Mouse (Mus musculus): Measurements from ENCODE around the gene Sbp.
"Not testable (repeated sequence)": the region's sequence is repeated elsewhere in the genome, so short reads cannot be mapped to it uniquely, and the experiment has no call there.

The Sbp gene

DNA sequence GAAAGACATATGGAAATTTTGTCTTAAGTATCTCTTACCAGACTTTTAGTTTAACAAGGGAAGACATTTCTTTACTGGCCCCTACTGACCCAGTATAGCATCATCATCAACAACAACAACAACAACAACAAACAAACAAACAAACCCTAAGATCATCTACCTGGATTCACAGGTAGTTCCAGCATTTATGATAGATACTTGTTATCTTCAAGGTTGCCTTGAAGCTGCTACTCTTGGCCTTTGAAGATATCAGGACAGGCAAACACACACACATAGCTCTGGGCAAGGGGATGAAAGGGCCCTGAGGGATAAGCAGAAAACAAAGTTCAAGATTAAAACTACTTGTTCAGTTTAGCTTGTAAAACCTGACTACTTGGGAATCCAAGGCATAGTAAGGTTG lies at the start of gene Sbp:
Sbp (plus strand) TSS at position 301 of the 400 bp plus-strand sequence.
- no peak for DNase-seq (ENCODE audit: low spot score)

- not testable (repeated sequence) for DNase-seq (ENCODE audit: low spot score)
These were observed 24.3 kb upstream of the Sbp start, which contains the start of gene Dcpp3 for GRCm38 (mm10) chr17:23917158-23917557. Gene Dcpp3 (plus strand): TSS chr17:23917458.

DNA sequence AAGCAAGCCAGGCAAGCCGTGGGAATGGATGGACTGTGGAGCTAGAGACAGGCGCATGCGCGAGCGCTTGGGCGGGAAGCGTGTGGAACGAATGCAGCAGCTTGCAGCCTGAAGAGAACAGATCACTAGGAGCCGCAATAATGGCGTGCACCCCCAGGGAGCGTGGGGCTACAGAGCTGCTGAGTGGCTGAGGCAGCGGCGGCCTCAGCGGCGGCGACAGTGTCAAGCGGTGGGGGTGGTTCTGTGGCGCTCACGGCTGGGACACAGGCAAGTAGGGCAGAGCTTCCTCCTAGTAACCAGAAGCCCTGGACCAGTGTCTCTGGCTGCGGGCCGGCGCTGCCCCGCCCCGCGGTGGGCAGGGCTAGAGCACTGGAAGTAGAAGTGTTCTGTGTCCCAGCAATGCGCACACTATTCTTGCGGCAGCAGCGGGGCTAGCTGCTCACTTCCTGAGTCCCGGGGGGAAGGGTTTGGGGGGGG lies 16.9 kb upstream of the Sbp start:
- DNase-seq (ENCODE audit: low spot score), result peak; percentile 80

GRCm38 (mm10) chr17:23925090-23925493 lies 16.4 kb upstream of the Sbp start:
- DNase-seq (ENCODE audit: low spot score), result peak; percentile 49

GRCm38 (mm10) chr17:23931157-23931556 lies 10.3 kb upstream of the Sbp start:
- no peak for DNase-seq (ENCODE audit: low spot score)

DNA sequence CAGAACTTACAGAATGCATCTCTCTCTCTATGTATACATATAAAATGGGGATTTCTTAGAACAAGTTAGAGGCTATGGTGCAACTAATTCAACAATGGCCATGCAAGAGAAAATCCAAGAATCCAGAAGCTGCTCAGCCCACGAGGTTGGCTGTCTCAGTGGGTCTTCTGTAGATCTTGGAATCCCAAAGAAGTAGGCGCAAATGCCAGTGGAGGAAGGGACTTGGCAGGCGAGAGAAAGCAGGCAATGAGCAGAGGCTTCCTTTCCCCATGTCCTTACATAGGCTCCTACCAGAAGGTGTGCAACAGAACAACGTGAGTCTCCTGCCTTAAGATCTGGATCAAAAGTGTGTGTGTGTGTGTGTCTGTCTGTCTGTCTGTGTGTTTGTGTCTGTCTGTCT lies 6.0 kb downstream of the Sbp start:
- not testable (repeated sequence) for DNase-seq (ENCODE audit: low spot score)

DNA sequence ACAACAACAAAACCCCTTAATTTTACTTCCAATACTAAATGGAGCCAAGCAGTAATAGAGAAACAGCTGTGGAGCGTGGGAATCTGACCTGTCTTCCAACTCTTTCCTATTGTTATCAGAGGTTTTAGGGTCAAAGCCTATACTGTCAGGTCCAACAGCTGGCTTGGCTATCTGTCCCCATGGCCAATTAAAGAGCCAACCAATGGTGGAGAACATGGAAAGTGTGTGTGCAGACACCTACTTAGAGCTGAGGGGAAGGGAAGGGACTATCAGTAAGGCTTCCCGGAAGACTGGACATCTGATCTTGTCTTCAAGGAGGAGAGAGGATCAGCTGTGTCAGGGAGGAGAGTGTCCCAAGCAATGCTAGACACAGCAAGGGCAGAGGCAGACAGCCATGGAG lies 7.6 kb downstream of the Sbp start:
- no peak for DNase-seq (ENCODE audit: low spot score)

GRCm38 (mm10) chr17:23950828-23951227 lies 9.4 kb downstream of the Sbp start:
- not testable (repeated sequence) for DNase-seq (ENCODE audit: low spot score)

DNA sequence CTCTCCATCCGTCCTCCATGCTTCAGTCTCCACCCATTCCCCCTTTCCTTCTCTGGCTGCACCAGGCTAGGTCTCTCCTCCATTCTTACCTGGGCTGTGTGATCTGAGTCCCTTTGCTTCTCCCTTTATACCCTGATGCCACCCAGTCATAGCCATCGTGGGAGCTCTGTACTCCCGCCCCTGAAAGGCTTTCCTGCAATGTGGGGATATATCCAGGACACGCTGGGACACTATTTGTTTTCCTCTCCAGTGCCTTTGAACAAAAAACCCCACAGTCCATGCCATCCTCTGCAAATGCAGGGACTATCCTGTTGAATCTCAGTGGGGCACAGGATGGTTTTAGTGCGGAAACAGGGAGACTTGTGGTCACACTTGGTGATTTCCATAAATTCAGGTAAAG lies 13.7 kb downstream of the Sbp start, which contains the start of gene Sbpl:
Sbpl (minus strand) TSS at position 101 of the 400 bp plus-strand sequence.
- DNase-seq (ENCODE audit: low spot score), result no peak

DNA sequence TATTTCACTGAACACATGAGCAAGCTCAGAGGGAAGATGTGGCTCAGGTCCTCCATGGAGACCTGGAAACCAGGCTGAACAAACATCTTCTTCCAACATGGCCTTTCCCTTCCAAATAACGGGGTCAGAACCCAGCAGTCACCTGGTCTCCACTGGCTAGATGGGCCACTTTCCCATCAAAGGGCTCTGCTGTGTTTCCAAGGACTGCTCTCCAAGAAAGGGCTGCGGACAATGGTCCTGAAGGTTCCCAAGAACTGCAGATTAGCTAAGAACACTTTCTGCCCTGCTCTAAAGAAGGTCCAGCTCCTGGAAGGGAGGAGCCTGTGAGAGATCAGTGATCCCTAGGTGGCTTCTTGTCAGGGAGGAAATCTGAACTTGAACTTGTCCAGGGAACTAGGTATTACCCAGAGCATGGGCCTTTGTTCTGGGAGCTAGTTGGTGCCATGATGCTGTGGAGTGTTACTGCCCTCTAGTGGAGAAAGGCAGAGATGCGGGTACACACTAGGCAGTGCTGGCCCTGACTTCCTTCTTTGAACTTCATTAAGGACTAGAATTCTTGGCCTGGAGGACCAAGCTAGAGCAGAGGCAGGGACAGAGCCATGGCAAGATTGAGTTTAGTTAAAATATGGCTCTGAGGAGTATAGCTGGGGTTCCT lies 18.7 kb downstream of the Sbp start:
- DNase-seq (ENCODE audit: low spot score), result peak; percentile 59

GRCm38 (mm10) chr17:23961573-23962122 lies 20.2 kb downstream of the Sbp start:
- DNase-seq (ENCODE audit: low spot score), result no peak

DNA sequence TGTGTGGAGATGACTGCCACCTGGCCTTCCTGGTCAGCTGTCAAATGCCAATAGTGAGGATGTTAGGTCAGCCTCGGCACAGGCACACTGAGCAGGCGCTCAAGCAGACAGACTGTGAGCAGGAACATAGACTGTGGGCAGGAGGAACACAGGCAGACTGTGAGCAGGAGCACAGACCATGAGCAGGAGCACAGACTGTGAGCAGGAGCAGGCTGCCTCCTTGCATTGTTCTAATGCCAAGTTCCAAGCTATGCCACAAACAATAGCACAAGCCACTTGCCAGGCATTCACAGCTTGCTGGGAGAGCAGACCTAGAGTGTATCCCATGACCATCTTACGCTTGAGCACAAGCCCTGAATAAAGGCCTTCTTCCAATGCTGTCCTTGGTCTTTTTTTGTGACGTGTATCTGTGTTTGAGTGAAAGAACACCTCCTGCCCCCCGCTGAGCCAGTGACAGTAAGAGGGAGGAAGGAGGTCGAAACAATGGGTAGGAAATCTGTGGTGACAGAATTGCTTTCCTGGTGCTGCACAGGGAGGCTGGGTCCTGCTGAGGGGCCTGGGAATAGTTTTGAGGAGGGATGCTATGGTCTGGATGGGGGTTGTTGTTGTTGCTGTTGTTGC lies 24.4 kb downstream of the Sbp start:
- DNase-seq (ENCODE audit: low spot score), result no peak

DNA sequence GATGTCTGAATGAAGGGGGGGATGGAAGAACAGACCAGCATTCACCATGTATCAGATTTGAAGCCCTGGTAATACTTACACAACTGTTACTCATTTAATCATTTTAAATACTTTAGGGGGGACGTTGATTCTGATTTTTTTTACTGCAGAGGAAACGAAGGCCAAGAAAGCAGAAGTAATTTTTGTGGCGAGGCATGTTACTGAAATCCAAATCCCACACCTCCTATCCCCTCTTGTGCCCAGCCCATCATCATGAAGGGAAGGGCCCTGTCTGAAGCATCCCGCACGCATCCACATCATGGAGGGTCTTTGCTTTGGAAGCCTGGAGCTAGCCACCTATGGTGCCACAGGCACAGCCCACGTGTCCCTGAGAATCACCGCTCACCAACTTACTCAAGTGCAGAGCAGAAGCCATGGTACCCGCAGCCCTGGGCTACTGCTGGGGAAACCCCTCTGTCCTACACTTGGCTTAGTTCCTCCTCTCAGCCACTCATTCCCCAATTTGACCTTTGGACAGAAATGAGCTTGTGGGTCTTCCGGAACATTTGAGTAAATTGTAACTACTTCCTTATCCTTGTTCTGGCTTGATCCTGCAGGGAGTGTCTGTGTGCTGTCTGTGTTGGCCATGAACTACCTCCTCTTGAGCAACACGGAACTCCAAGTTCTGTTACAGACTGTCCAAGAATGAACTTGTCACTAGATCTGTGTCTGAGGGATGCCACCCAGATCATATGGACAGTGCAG lies 25.4 kb downstream of the Sbp start:
- no peak for DNase-seq (ENCODE audit: low spot score)

DNA sequence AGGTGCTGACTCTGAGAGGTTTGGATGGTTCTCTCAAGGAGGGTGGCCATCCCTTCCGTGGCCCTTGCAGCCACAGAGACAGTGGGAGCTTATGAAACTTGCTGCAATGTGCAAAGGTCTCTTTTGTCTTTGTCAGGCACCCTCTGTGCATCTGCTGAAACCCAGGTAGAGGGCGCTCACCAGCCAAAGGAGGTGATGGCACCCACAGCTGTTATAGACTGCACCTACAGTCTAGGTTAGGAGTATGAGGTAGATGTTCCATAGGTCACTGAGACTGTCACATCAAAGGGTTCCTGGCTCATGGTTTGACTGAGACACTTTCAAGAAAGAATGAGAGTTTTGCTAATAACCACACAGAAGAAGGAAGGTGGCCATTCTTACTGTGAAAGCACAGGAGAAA lies 27.3 kb downstream of the Sbp start:
- DNase-seq (ENCODE audit: low spot score), result no peak

- peak; percentile 49 for DNase-seq (ENCODE audit: low spot score)
These were observed 27.8 kb downstream of the Sbp start for GRCm38 (mm10) chr17:23969231-23969630.

GRCm38 (mm10) chr17:23971315-23971714 lies 29.8 kb downstream of the Sbp start:
- DNase-seq (ENCODE audit: low spot score), result no peak

DNA sequence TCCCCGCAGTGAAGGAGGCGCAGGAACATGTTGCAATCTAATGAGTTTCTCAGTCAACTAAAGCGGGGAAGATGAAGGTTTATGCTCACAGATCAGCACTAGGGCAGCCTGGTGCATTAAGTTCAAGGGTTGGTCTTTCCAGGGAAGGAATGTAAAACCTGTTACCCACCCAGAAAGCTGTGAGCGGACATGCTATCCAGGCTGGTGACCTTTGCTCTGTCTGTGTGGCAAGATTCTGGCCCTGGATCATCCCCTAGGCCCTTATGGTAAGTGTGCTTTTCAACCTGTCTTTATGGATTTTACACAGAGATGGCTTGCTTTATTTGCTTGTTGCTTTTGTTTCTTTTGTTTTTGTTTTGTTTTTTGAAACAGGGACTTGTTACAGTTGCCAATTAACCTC lies 35.2 kb downstream of the Sbp start:
- DNase-seq (ENCODE audit: low spot score), result no peak

DNA sequence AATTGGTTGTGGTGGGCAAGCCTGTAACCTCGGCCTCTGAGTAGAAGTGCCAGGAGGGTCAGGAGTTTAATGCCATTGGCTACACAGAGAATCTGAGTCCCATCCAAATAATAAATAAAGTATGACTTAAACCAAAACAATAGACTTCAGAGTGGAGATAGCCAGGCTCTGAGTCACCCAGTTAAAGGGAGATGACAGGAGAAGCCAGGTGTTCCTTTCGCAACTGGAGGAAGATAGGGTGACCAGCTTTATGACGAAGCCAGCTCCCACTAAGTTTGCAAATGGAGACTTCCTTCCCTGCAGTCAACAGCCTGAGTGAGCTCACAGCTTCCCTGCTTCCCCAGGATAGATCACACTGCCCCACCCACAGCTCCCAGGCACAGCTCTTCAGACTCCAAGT lies 38.0 kb downstream of the Sbp start:
- DNase-seq (ENCODE audit: low spot score), result no peak

- DNase-seq (ENCODE audit: low spot score), result no peak
These were observed 38.9 kb downstream of the Sbp start, which contains the start of gene Prss30 for GRCm38 (mm10) chr17:23980297-23980909. Gene Prss30 (minus strand): TSS chr17:23980566.

DNA sequence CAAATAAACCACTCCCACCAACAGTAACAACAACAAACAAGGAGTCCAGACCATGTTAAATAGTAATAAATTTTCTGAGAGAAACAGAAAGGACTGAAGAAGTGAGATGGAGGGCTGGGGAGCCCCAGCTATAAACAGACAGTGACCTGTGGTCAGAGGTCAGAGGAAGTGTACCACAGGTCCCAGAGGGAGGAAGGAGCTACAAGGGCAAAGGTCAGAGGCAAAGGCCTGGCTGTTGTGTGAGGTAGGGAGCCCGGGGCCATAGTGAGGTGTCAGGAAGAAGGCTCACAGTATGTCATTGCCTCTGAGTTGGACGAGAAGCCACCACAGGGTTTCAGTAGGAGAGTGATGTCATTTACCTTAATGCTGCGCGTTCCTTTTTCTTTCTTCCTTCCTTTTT lies 41.4 kb downstream of the Sbp start:
- DNase-seq (ENCODE audit: low spot score), result no peak

DNA sequence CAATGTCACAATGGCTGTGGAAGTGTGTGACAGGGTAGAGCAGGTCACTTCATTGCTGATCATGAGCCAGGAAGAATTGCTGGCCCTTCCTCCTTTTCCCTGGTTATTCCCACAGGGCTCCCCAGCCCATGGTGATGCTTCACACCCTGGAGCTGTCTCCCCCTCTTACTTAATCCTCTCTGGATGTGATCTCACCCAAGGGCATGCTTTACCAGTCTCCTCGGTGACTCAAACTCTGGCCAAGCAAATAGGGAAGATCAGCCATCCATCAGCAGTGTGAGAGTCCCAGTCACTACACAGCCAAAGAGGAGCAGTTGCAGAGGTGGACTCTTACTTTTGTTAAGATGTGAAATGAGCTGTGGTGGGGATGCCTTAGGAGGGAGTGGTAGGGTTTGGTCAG lies 43.5 kb downstream of the Sbp start:
- no peak for DNase-seq (ENCODE audit: low spot score)

- DNase-seq (ENCODE audit: low spot score), result no peak
These were observed 48.3 kb downstream of the Sbp start for GRCm38 (mm10) chr17:23989802-23990201.
